Mouse (Mus musculus) kidney, adult 18-20 months (tissue): ENCODE measurements around the gene Plscr3.
"Not testable (repeated sequence)": the region's sequence is repeated elsewhere in the genome, so short reads cannot be mapped to it uniquely, and the experiment has no call there.

ENCODE experiments used
- DNase-seq: peaks from one replicate; pipeline ENCODE4 v3.0.0; 2021

The Plscr3 gene

GRCm38 (mm10) chr11:69833554-69833953, 12.6 kb upstream of the Plscr3 start:
- no peak for DNase-seq

- peak; percentile 49 for DNase-seq
Measured at GRCm38 (mm10) chr11:69834001-69834549, 12.1 kb upstream of the Plscr3 start.

- no peak for DNase-seq
Measured at GRCm38 (mm10) chr11:69835326-69835965, 10.7 kb upstream of the Plscr3 start.

GRCm38 (mm10) chr11:69835966-69836335, 10.2 kb upstream of the Plscr3 start:
- no peak for DNase-seq

- no peak for DNase-seq
Measured at GRCm38 (mm10) chr11:69836703-69837576, 9.2 kb upstream of the Plscr3 start.

GRCm38 (mm10) chr11:69837604-69837951, 8.6 kb upstream of the Plscr3 start, which contains the start of gene Nlgn2:
Nlgn2 (minus strand) TSS chr11:69837784.
- no peak for DNase-seq

- peak; percentile 95 for DNase-seq
Measured at GRCm38 (mm10) chr11:69837952-69838713, 8.0 kb upstream of the Plscr3 start, which contains the start of gene Tmem256. Tmem256 (plus strand) TSS chr11:69838514.

GRCm38 (mm10) chr11:69838714-69839104, 7.5 kb upstream of the Plscr3 start:
- DNase-seq = no peak

- peak; percentile 37 for DNase-seq
Measured at GRCm38 (mm10) chr11:69846738-69847688, 837 bp downstream of the Plscr3 start.

- no peak for DNase-seq
Measured at GRCm38 (mm10) chr11:69848021-69848420, 1.8 kb downstream of the Plscr3 start.

GRCm38 (mm10) chr11:69849128-69849527, 3.0 kb downstream of the Plscr3 start:
- DNase-seq = no peak

GRCm38 (mm10) chr11:69849884-69850283, 3.7 kb downstream of the Plscr3 start:
- no peak for DNase-seq

GRCm38 (mm10) chr11:69850754-69851153, 4.6 kb downstream of the Plscr3 start:
- DNase-seq = no peak

- peak; percentile 39 for DNase-seq
Measured at GRCm38 (mm10) chr11:69853994-69854393, 7.8 kb downstream of the Plscr3 start.

- DNase-seq = no peak
Measured at GRCm38 (mm10) chr11:69854680-69855079, 8.5 kb downstream of the Plscr3 start.

GRCm38 (mm10) chr11:69855347-69855746, 9.2 kb downstream of the Plscr3 start:
- no peak for DNase-seq

GRCm38 (mm10) chr11:69858113-69858998, 12.2 kb downstream of the Plscr3 start, which contains the start of gene Tnk1:
Tnk1 (minus strand) TSS chr11:69858730.
- peak; percentile 74 for DNase-seq

GRCm38 (mm10) chr11:69863729-69864128, 17.6 kb downstream of the Plscr3 start:
- not testable (repeated sequence) for DNase-seq

- no peak for DNase-seq
Measured at GRCm38 (mm10) chr11:69864138-69864860, 18.1 kb downstream of the Plscr3 start.

GRCm38 (mm10) chr11:69865561-69865960, 19.4 kb downstream of the Plscr3 start:
- no peak for DNase-seq
